Mouse (Mus musculus) neural tube, embryonic 13.5 days (tissue): ENCODE results near the gene Col4a4. TPM values are rescaled to one million over a fixed set of nuclear protein-coding genes. Genes with fewer than 3 reads are reported as not detected.

Source experiments
- ATAC-seq: fragments of 200-750 bp; cut with Nextera tagmentation; 2 replicates; pipeline ENCODE4 v1.8.0; 2017; ENCODE audit warnings: low read depth, mild to moderate bottlenecking, moderate TSS enrichment, moderate library complexity
- H3K27ac ChIP-seq: fragments of 300-500 bp; sonication (generic); replicated peaks from 2 replicates; pipeline ENCODE4 v1.5.1; 2015; ENCODE audit warnings: moderate library complexity, mild to moderate bottlenecking, inconsistent platforms
- H3K27me3 ChIP-seq: fragments of 300-500 bp; sonication (generic); 2 replicates; pipeline ENCODE4 v1.6.1; 2015; ENCODE audit warnings: mild to moderate bottlenecking, inconsistent platforms
- H3K36me3 ChIP-seq: fragments of 300-500 bp; sonication (generic); 2 replicates; pipeline ENCODE4 v1.6.1; 2015; ENCODE audit warnings: mild to moderate bottlenecking, inconsistent platforms
- H3K4me1 ChIP-seq: fragments of 300-500 bp; sonication (generic); replicated peaks from 2 replicates; pipeline ENCODE4 v1.6.1; 2015; ENCODE audit warnings: inconsistent platforms
- H3K4me2 ChIP-seq: fragments of 300-500 bp; sonication (generic); 2 replicates; pipeline ENCODE4 v1.6.1; 2015; ENCODE audit warnings: inconsistent platforms, mild to moderate bottlenecking, moderate library complexity
- H3K4me3 ChIP-seq: fragments of 300-500 bp; sonication (generic); 2 replicates; pipeline ENCODE4 v1.5.1; 2015; ENCODE audit warnings: mild to moderate bottlenecking, inconsistent platforms
- H3K9ac ChIP-seq: fragments of 300-500 bp; sonication (generic); 2 replicates; pipeline ENCODE4 v1.6.1; 2015; ENCODE audit warnings: moderate library complexity, mild to moderate bottlenecking, inconsistent platforms
- H3K9me3 ChIP-seq: fragments of 300-500 bp; sonication (generic); 2 replicates; pipeline ENCODE4 v1.6.1; 2016; ENCODE audit warnings: inconsistent platforms
- WGBS: fragments of 180-500 bp; shearing (Covaris S2); methylation state at CpG from one replicate; pipeline ENCODE4 v1.1.7; 2015; 5-methylcytosine and 5-hydroxymethylcytosine counted together
- polyA plus RNA-seq: library from polyadenylated mRNA; unstranded; fragments of >200 nt; fragmentation: Nextera tagmentation; extraction: Ambion mirVana; gene quantifications from 2 replicates; pipeline ENCODE4 v1.2.1, GENCODE M21; 2015

Col4a4 gene
- polyA plus RNA-seq, 1 experiment from 2014 or later, result 0.24 TPM

DNA sequence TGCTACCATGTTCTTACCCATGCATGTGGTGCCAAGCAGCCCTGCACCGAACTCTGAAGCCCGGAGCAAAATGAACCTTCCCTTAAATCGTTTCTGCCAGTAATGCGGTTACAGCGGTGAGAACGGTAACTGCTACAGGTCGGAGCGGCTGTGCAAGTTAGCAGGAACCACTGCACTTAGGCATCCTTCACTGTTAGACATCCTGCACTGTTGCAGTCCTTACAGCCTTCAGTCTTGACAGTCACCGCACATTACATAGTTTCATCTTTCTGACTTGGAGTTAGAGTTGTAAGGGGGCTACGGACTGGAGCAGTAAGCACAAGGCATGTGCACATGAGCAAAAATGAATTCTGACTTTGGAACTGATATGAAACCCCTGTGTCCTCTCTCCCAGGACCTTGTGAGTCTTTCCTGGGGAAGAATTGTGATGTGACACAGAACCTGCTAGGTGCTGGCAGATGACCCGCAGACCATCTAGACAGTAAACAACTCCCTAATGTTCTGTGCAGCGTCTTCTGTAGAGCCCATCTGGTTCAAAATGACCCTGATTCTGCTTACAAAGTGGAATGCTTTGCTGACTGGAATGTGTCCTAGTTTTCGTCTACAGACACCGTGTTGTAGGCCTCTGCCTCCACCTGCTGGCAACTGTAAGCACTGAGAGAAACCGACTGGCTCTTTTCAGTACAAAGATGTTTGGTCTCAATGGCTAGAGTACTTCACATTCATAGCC lies 153.6 kb downstream of the Col4a4 start:
- peak; percentile 87 for ATAC-seq
- 0 out of 2 replicates have a peak overlapping the region, but pooled peaks have one; percentile 33 for H3K27ac ChIP-seq
- H3K4me2 ChIP-seq, result no peak overlapping the region
- no peaks in the 10 kb centered on the region for H3K36me3 ChIP-seq
- H3K9ac ChIP-seq, result peak overlapping the region; percentile 50; the same call in 1 of the 2 replicates
- 64% methylated on average over 15 of the region's 15 CpGs for WGBS
- no peaks in the 10 kb centered on the region for H3K27me3 ChIP-seq
- peaks cover 14% of the 10 kb centered on the region for H3K4me1 ChIP-seq
- H3K9me3 ChIP-seq, result no peaks in the 10 kb centered on the region
- H3K4me3 ChIP-seq, result no peak overlapping the region

DNA sequence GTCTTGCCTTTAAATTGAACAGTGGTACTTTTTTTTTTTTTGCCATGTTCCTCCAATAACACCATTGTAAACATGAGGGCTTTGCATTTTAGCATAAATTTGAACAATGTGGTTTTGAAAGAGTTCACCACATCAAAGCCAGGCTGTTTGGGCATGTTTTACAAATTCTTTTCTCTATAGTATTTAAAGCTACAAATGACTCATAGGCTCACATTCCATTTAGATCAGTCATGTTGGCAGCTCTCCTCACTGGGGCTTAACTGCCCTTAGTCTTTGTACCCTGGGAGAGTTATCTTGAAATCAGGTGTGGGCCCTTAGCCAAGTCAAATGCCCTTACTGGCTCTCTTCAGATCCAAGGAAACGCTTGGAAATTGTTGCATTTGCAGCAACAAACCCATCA lies 157.6 kb downstream of the Col4a4 start:
- ATAC-seq, result no peak
- Histone ChIP-seq H3K36me3 (no peaks in the 10 kb centered on the region), H3K4me3 (no peak overlapping the region), H3K27me3 (no peaks in the 10 kb centered on the region), H3K4me1 (peaks cover 18% of the 10 kb centered on the region), H3K9ac (no peak overlapping the region), H3K9me3 (no peaks in the 10 kb centered on the region), H3K27ac (no peak overlapping the region), H3K4me2 (no peak overlapping the region)
- 44% methylated on average over 1 of the region's 1 CpGs for whole genome bisulfite sequencing

DNA sequence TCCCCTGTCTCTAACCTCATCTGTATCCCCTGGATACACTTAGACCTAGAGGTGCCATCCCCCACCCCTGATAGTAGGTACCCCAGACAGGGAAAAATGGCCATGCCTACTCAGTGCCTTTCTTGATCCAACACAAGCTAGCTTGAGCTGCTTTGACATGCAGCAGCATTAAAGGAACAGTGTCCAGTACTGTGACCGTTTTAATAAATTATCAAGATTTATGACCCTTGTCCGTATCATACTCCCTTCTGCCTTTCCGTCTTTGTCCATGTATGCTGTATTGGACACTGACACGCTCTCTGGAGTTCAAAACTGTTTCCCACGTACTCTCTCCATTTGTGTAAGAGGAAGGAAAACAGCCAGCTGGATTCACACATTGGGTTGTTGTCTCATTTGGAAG lies 158.9 kb downstream of the Col4a4 start:
- WGBS, result 45% methylated on average over 5 of the region's 5 CpGs
- Histone ChIP-seq H3K9me3 (no peaks in the 10 kb centered on the region), H3K36me3 (no peaks in the 10 kb centered on the region), H3K9ac (no peak overlapping the region), H3K4me3 (no peak overlapping the region), H3K27ac (no peak overlapping the region), H3K4me1 (peaks cover 13% of the 10 kb centered on the region), H3K27me3 (no peaks in the 10 kb centered on the region), H3K4me2 (no peak overlapping the region)
- ATAC-seq, result no peak

DNA sequence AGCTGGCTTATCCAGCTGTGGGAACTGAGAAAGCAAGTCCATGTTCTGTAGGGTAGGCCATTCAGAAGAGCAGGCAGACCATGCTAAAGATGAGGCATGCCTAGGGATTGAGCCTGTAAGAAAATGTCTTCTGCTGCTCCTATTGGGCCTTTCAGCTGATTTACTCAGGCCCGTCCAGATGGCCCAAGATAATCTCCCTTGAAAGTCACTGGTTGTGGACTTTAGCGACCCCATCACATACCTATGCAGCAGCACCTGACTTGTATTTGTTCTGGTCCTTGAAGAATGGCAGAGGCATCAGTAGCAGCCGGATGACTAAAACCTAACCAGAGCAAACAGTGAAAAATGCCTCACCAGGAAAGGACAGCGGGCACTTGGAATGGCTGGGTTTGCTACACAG lies 171.0 kb downstream of the Col4a4 start:
- Histone ChIP-seq H3K9me3 (no peaks in the 10 kb centered on the region), H3K4me2 (no peak overlapping the region), H3K27ac (no peak overlapping the region), H3K36me3 (no peaks in the 10 kb centered on the region), H3K27me3 (no peaks in the 10 kb centered on the region), H3K4me3 (no peak overlapping the region), H3K9ac (no peak overlapping the region), H3K4me1 (peaks cover 12% of the 10 kb centered on the region)
- WGBS, result 93% methylated on average over 4 of the region's 4 CpGs
- ATAC-seq, result no peak

DNA sequence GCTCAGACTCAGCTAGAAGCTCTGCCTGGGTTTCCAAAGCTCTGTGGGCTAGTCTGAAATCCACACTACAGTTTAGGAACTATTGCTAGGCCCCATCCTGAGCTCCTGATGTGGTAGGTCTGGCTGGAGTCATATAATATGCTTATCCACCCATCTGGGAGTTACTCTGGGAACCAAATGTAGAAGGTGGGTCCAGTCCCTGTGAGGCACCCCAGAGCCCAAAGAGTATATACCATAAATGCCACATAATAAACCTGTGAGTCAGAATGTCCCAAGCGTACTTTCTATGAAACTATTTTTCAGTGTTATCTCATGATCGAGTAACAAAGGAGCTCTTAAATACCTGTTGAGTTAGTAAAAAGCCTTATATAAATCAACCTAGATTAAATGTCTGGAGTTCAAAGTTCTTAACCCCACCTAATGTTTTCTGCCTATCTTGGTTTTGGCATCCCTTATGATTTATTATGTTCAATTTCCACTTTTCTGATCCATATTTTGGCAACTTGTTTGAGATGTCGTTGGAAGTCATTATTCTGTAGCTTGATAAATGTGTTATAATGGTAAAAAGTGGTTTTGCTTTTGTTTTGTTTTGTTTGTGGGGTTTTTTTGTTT lies 172.1 kb downstream of the Col4a4 start:
- no peak overlapping the region for H3K4me3 ChIP-seq
- no peak for ATAC-seq
- H3K9me3 ChIP-seq, result no peaks in the 10 kb centered on the region
- H3K36me3 ChIP-seq, result no peaks in the 10 kb centered on the region
- H3K27me3 ChIP-seq, result no peaks in the 10 kb centered on the region
- H3K4me1 ChIP-seq, result peaks cover 14% of the 10 kb centered on the region
- 92% methylated on average over 3 of the region's 3 CpGs for WGBS
- no peak overlapping the region for H3K4me2 ChIP-seq
- H3K27ac ChIP-seq, result no peak overlapping the region
- no peak overlapping the region for H3K9ac ChIP-seq

- no peaks in the 10 kb centered on the region for H3K9me3 ChIP-seq
- no peak for ATAC-seq
- WGBS, result 78% methylated on average over 4 of the region's 4 CpGs
- peaks cover 14% of the 10 kb centered on the region for H3K4me1 ChIP-seq
- no peak overlapping the region for H3K9ac ChIP-seq
- no peak overlapping the region for H3K4me3 ChIP-seq
- no peaks in the 10 kb centered on the region for H3K27me3 ChIP-seq
- H3K27ac ChIP-seq, result no peak overlapping the region
- no peaks in the 10 kb centered on the region for H3K36me3 ChIP-seq
- H3K4me2 ChIP-seq, result no peak overlapping the region
These were observed 174.6 kb downstream of the Col4a4 start for GRCm38 (mm10) chr1:82412085-82412484.

- peaks cover 14% of the 10 kb centered on the region for H3K4me1 ChIP-seq
- H3K4me2 ChIP-seq, result no peak overlapping the region
- no peaks in the 10 kb centered on the region for H3K9me3 ChIP-seq
- no peaks in the 10 kb centered on the region for H3K36me3 ChIP-seq
- no peak overlapping the region for H3K27ac ChIP-seq
- no peak overlapping the region for H3K9ac ChIP-seq
- H3K4me3 ChIP-seq, result no peak overlapping the region
- 0 out of 2 replicates have a peak, but pooled peaks have one; percentile 23 for ATAC-seq
- no peaks in the 10 kb centered on the region for H3K27me3 ChIP-seq
- 80% methylated on average over 5 of the region's 5 CpGs for WGBS
These were observed 175.1 kb downstream of the Col4a4 start for GRCm38 (mm10) chr1:82411521-82411920.

- H3K4me3 ChIP-seq, result no peak overlapping the region
- H3K4me2 ChIP-seq, result no peak overlapping the region
- no peak overlapping the region for H3K9ac ChIP-seq
- H3K9me3 ChIP-seq, result no peaks in the 10 kb centered on the region
- H3K27ac ChIP-seq, result no peak overlapping the region
- no peak for ATAC-seq
- H3K4me1 ChIP-seq, result peaks cover 14% of the 10 kb centered on the region
- 59% methylated on average over 3 of the region's 3 CpGs for WGBS
- H3K36me3 ChIP-seq, result no peaks in the 10 kb centered on the region
- no peaks in the 10 kb centered on the region for H3K27me3 ChIP-seq
These were observed 176.1 kb downstream of the Col4a4 start for GRCm38 (mm10) chr1:82410548-82410947.

GRCm38 (mm10) chr1:82409271-82409670 lies 177.4 kb downstream of the Col4a4 start:
- H3K9ac ChIP-seq, result no peak overlapping the region
- H3K4me3 ChIP-seq, result no peak overlapping the region
- no peak overlapping the region for H3K27ac ChIP-seq
- H3K27me3 ChIP-seq, result no peaks in the 10 kb centered on the region
- H3K36me3 ChIP-seq, result no peaks in the 10 kb centered on the region
- no peak overlapping the region for H3K4me2 ChIP-seq
- no peak for ATAC-seq
- no peaks in the 10 kb centered on the region for H3K9me3 ChIP-seq
- peaks cover 14% of the 10 kb centered on the region for H3K4me1 ChIP-seq
- 88% methylated on average over 9 of the region's 9 CpGs for WGBS

DNA sequence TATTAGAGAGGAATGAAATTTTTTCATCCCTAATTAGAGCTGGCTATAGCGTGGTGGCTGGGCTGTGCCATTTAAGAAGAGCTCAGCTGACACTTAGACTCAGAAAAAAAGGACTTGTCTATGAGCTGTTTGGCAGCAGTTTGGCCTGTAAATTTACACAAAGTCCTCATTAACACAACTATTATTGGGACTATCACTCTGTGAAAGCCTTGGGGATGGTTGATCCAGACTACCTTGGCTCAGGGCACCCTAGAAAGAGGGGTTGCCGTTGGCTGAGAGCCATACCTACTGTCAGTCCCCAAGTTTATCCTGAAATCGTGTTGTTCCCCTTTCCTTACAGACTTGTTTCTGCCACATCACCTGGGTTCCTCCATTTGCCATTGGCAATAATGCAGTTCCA lies 178.9 kb downstream of the Col4a4 start:
- H3K9me3 ChIP-seq, result no peaks in the 10 kb centered on the region
- H3K27ac ChIP-seq, result no peak overlapping the region
- no peak overlapping the region for H3K4me3 ChIP-seq
- no peak overlapping the region for H3K9ac ChIP-seq
- WGBS, result 79% methylated on average over 3 of the region's 3 CpGs
- H3K36me3 ChIP-seq, result no peaks in the 10 kb centered on the region
- H3K4me1 ChIP-seq, result peaks cover 14% of the 10 kb centered on the region
- no peak overlapping the region for H3K4me2 ChIP-seq
- ATAC-seq, result no peak
- H3K27me3 ChIP-seq, result no peaks in the 10 kb centered on the region
